Mouse (Mus musculus) cerebellum, adult 2 months (tissue): ENCODE measurements around the gene Actb.

Experiments
- CTCF ChIP-seq: fragments of 200-500 bp; IDR thresholded peaks from 2 replicates; pipeline ENCODE4 v1.5.1; 2011; ENCODE audit warnings: low read depth, mild to moderate bottlenecking, control low read depth, low read length, moderate library complexity, borderline replicate concordance; ENCODE audit not compliant: insufficient read depth
- POLR2A ChIP-seq: fragments of 200-500 bp; IDR thresholded peaks from 2 replicates; pipeline ENCODE4 v1.6.1; 2011; ENCODE audit warnings: low read length, control low read depth, borderline replicate concordance; ENCODE audit not compliant: insufficient read depth

GRCm38 (mm10) chr5:142926940-142927228 lies 20.3 kb upstream of the Actb start:
- no peak for TF ChIP-seq CTCF
- TF ChIP-seq POLR2A, result no peak
